Mouse (Mus musculus) A20 (cell line): Measurements from ENCODE around the gene Podxl.
"Not testable (repeated sequence)": the region's sequence is repeated elsewhere in the genome, so short reads cannot be mapped to it uniquely, and the experiment has no call there.

Source experiments
- DNase-seq: peaks from one replicate; pipeline ENCODE4 v3.0.0-alpha.2; 2011; ENCODE audit warnings: low read depth, low spot score

Gene Podxl

GRCm38 (mm10) chr6:31567200-31567599 lies 3.4 kb upstream of the Podxl start:
- no peak for DNase-seq

- DNase-seq, result no peak
Measured at GRCm38 (mm10) chr6:31564901-31565391, 1.2 kb upstream of the Podxl start.

GRCm38 (mm10) chr6:31564182-31564531 lies 376 bp upstream of the Podxl start:
- DNase-seq, result no peak

GRCm38 (mm10) chr6:31562371-31563080 lies 1.3 kb downstream of the Podxl start:
- no peak for DNase-seq

- not testable (repeated sequence) for DNase-seq
Measured at GRCm38 (mm10) chr6:31561948-31562347, 1.8 kb downstream of the Podxl start.

GRCm38 (mm10) chr6:31560138-31560959 lies 3.4 kb downstream of the Podxl start:
- DNase-seq, result no peak

- DNase-seq, result no peak
Measured at GRCm38 (mm10) chr6:31556460-31557100, 7.2 kb downstream of the Podxl start.

- DNase-seq, result no peak
Measured at GRCm38 (mm10) chr6:31550876-31551532, 12.8 kb downstream of the Podxl start.

- DNase-seq, result no peak
Measured at GRCm38 (mm10) chr6:31549361-31550051, 14.3 kb downstream of the Podxl start.

GRCm38 (mm10) chr6:31544318-31544717 lies 19.5 kb downstream of the Podxl start:
- DNase-seq, result no peak

GRCm38 (mm10) chr6:31540018-31540417 lies 23.8 kb downstream of the Podxl start:
- no peak for DNase-seq

GRCm38 (mm10) chr6:31538112-31538511 lies 25.7 kb downstream of the Podxl start:
- DNase-seq, result no peak

- DNase-seq, result no peak
Measured at GRCm38 (mm10) chr6:31537193-31537592, 26.6 kb downstream of the Podxl start.

GRCm38 (mm10) chr6:31534705-31535104 lies 29.1 kb downstream of the Podxl start:
- no peak for DNase-seq

GRCm38 (mm10) chr6:31531880-31532279 lies 31.9 kb downstream of the Podxl start:
- no peak for DNase-seq

GRCm38 (mm10) chr6:31528339-31528738 lies 35.4 kb downstream of the Podxl start:
- no peak for DNase-seq

GRCm38 (mm10) chr6:31527897-31528296 lies 35.9 kb downstream of the Podxl start:
- DNase-seq, result peak; percentile 70

GRCm38 (mm10) chr6:31526929-31527328 lies 36.9 kb downstream of the Podxl start:
- no peak for DNase-seq

GRCm38 (mm10) chr6:31525231-31525900 lies 38.4 kb downstream of the Podxl start:
- DNase-seq, result peak; percentile 66

- DNase-seq, result no peak
Measured at GRCm38 (mm10) chr6:31524647-31525046, 39.1 kb downstream of the Podxl start.

GRCm38 (mm10) chr6:31524121-31524520 lies 39.7 kb downstream of the Podxl start:
- no peak for DNase-seq
